Mouse (Mus musculus) liver, postnatal 0 days (tissue): ENCODE data around the gene Cdc40.

ENCODE experiments used
- CTCF ChIP-seq: sonication (generic); IDR thresholded peaks from 2 replicates; pipeline ENCODE4 v1.5.1; 2016; ENCODE audit warnings: antibody characterized with exemption, low read depth
- EP300 ChIP-seq: IDR thresholded peaks from 2 replicates; pipeline ENCODE4 v1.6.1; 2016; ENCODE audit warnings: antibody characterized with exemption, low read depth, mild to moderate bottlenecking

DNA sequence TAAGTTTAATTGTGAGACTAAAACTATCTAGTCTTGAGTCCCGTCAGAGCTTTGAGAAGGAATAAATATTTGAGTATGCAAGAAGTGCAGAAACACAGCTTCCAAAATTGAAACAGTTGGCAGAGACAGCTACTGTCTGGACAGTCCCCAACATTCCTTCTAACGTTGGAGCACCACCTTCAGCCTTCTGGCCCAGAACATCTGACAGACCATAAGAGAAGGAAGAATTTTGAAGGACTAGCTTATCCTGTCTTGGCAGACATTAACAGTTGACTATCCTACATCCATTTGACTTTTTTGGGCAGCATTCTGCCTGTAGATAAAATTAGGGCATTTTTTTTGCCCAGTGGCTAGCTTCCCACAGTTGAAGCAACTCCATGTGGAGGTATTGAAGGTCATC, 32.1 kb upstream of the Cdc40 start:
- TF ChIP-seq EP300 = no peak
- no peak for TF ChIP-seq CTCF
